Mouse (Mus musculus) bone marrow, adult 2 months (tissue): ENCODE results near the gene Dstyk. TPM values are rescaled to one million over a fixed set of nuclear protein-coding genes. Genes with fewer than 3 reads are reported as not detected.
"Not testable (repeated sequence)": the region's sequence is repeated elsewhere in the genome, so short reads cannot be mapped to it uniquely, and the experiment has no call there.

Experiments
- H3K27ac ChIP-seq: fragments of 200-500 bp; 2 replicates; pipeline ENCODE4 v1.5.1; 2012; ENCODE audit warnings: low read depth, mild to moderate bottlenecking, control low read depth, inconsistent platforms, low read length; ENCODE audit not compliant: control insufficient read depth, poor library complexity, insufficient read depth
- H3K4me1 ChIP-seq: fragments of 200-500 bp; 2 replicates; pipeline ENCODE4 v1.6.1; 2011; ENCODE audit warnings: low read length; ENCODE audit not compliant: control insufficient read depth, insufficient read depth
- H3K4me3 ChIP-seq: fragments of 200-500 bp; replicated peaks from 2 replicates; pipeline ENCODE3; 2011; ENCODE audit warnings: mild to moderate bottlenecking, low read depth, low read length, control low read depth; ENCODE audit not compliant: control insufficient read depth
- CTCF ChIP-seq: fragments of 200-500 bp; IDR thresholded peaks from 2 replicates; pipeline ENCODE4 v1.5.1; 2011; ENCODE audit warnings: low read length, control low read depth; ENCODE audit not compliant: control insufficient read depth, insufficient read depth
- POLR2A ChIP-seq: fragments of 200-500 bp; IDR thresholded peaks from 2 replicates; pipeline ENCODE4 v1.6.1; 2011; ENCODE audit warnings: low read depth, mild to moderate bottlenecking, control low read depth, low read length, borderline replicate concordance; ENCODE audit not compliant: control insufficient read depth
- WGBS: fragments of 180-500 bp; shearing (Covaris S2); methylation state at CpG from one replicate; pipeline ENCODE4 v1.1.7; 2018; 5-methylcytosine and 5-hydroxymethylcytosine counted together
- polyA plus RNA-seq: library from polyadenylated mRNA; stranded (reverse); fragments of >200 nt; gene quantifications from 2 replicates; pipeline ENCODE4 v1.2.4, GENCODE M21; 2011; ENCODE audit warnings: low replicate concordance; ENCODE audit not compliant: missing spikeins, insufficient read depth, insufficient read length

Dstyk gene
- polyA plus RNA-seq, 1 experiment, result 13.7 TPM

GRCm38 (mm10) chr1:132434032-132434431 lies 16.7 kb downstream of the Dstyk start:
- Histone ChIP-seq H3K27ac (no peak overlapping the region), H3K4me3 (no peak overlapping the region), H3K4me1 (peaks cover 5% of the 10 kb centered on the region)
- TF ChIP-seq POLR2A (no peak), CTCF (no peak)
- 93% methylated on average over 12 of the region's 12 CpGs for WGBS

GRCm38 (mm10) chr1:132436320-132436958 lies 19.1 kb downstream of the Dstyk start:
- WGBS, result 36% methylated on average over 4 of the region's 4 CpGs
- H3K4me1 ChIP-seq, result peaks cover 5% of the 10 kb centered on the region
- no peak overlapping the region for H3K4me3 ChIP-seq
- no peak overlapping the region for H3K27ac ChIP-seq
- TF ChIP-seq CTCF (no peak), POLR2A (no peak)

GRCm38 (mm10) chr1:132436960-132437359 lies 19.6 kb downstream of the Dstyk start:
- no peak for TF ChIP-seq POLR2A
- TF ChIP-seq CTCF, result no peak
- 44% methylated on average over 1 of the region's 1 CpGs for WGBS
- H3K4me3 ChIP-seq, result no peak overlapping the region
- no peak overlapping the region for H3K27ac ChIP-seq
- peaks cover 5% of the 10 kb centered on the region for H3K4me1 ChIP-seq

- H3K27ac ChIP-seq, result no peak overlapping the region; the same call in 1 of the 2 replicates
- TF ChIP-seq POLR2A (no peak), CTCF (no peak)
- no peak overlapping the region for H3K4me3 ChIP-seq
- WGBS, result 19% methylated on average over 5 of the region's 5 CpGs
- peaks cover 5% of the 10 kb centered on the region for H3K4me1 ChIP-seq
Observed at GRCm38 (mm10) chr1:132437389-132437788, 20.0 kb downstream of the Dstyk start.

- H3K4me1 ChIP-seq, result peaks cover 2% of the 10 kb centered on the region; the same call in 1 of the 2 replicates
- TF ChIP-seq POLR2A (no peak), CTCF (no peak)
- no peak overlapping the region for H3K27ac ChIP-seq
- WGBS, result 85% methylated on average over 1 of the region's 1 CpGs
- no peak overlapping the region for H3K4me3 ChIP-seq
Observed at GRCm38 (mm10) chr1:132440896-132441435, 23.6 kb downstream of the Dstyk start.

GRCm38 (mm10) chr1:132449742-132450141 lies 32.4 kb downstream of the Dstyk start:
- Histone ChIP-seq H3K4me3 (no peak overlapping the region), H3K4me1 (no peaks in the 10 kb centered on the region; the same call in 1 of the 2 replicates), H3K27ac (peak overlapping the region; percentile 24; the same call in 1 of the 2 replicates)
- 58% methylated on average over 7 of the region's 7 CpGs for WGBS
- no peak for TF ChIP-seq POLR2A
- no peak for TF ChIP-seq CTCF

GRCm38 (mm10) chr1:132464651-132465050 lies 47.3 kb downstream of the Dstyk start:
- Histone ChIP-seq H3K4me1 (no peaks in the 10 kb centered on the region), H3K4me3 (no peak overlapping the region), H3K27ac (no peak overlapping the region)
- 80% methylated on average over 5 of the region's 5 CpGs for WGBS
- TF ChIP-seq CTCF, result no peak
- no peak for TF ChIP-seq POLR2A

GRCm38 (mm10) chr1:132468926-132469325 lies 51.6 kb downstream of the Dstyk start:
- Histone ChIP-seq H3K27ac (no peak overlapping the region), H3K4me1 (peaks cover 3% of the 10 kb centered on the region; the same call in 1 of the 2 replicates), H3K4me3 (no peak overlapping the region)
- TF ChIP-seq POLR2A (no peak), CTCF (no peak)

- Histone ChIP-seq H3K4me1 (peaks cover 3% of the 10 kb centered on the region; the same call in 1 of the 2 replicates), H3K27ac (no peak overlapping the region), H3K4me3 (no peak overlapping the region)
- WGBS, result 93% methylated on average over 7 of the region's 7 CpGs
- TF ChIP-seq CTCF (no peak), POLR2A (no peak)
Observed at GRCm38 (mm10) chr1:132469519-132469918, 52.2 kb downstream of the Dstyk start.

GRCm38 (mm10) chr1:132470031-132470430 lies 52.7 kb downstream of the Dstyk start:
- not testable (repeated sequence) for H3K4me3 ChIP-seq, H3K27ac ChIP-seq, H3K4me1 ChIP-seq
- WGBS, result 79% methylated on average over 1 of the region's 1 CpGs
